Mouse (Mus musculus) stomach, postnatal 0 days (tissue): ENCODE data around the gene Mmp15.

Experiments used
- CTCF ChIP-seq: IDR thresholded peaks from 2 replicates; pipeline ENCODE4 v1.5.1; 2016; ENCODE audit warnings: antibody characterized with exemption, low read depth, mild to moderate bottlenecking, moderate library complexity
- EP300 ChIP-seq: optimal IDR thresholded peaks from 2 replicates; pipeline ENCODE3; 2016; ENCODE audit warnings: antibody characterized with exemption

GRCm38 (mm10) chr8:95336363-95336762, 15.7 kb upstream of the Mmp15 start:
- TF ChIP-seq CTCF: no peak
- TF ChIP-seq EP300: no peak
